Mouse (Mus musculus): ENCODE results near the gene Kctd21. TPM values are rescaled to one million over a fixed set of nuclear protein-coding genes. Genes with fewer than 3 reads are reported as not detected.

Gene Kctd21
- polyA plus RNA-seq, 1 experiment from 2014 or later, result 5.3 TPM

DNA sequence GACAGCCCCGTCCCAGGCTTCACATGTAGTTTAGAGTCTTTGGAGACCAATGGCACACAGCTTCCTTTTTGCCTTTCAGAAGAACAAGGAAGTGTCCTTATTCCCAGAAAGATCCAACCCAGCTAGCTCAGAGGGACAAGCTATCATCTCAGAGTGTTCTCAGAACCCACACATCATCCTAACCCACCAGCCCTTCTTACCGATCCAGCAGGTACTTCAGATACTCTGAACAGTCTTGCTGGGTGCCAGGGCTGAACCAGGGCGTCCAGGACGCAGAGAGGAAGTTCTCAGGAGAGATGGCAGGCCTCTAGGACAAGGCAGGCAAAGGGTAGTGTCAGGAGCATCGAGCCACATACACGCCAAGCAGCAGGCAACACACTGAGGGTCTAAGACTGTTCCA, 19.3 kb upstream of the Kctd21 start:
- peaks cover 10% of the 10 kb centered on the region for H3K36me3 ChIP-seq (ENCODE audit: control insufficient read depth, insufficient read depth, low read length)
- WGBS, result 89% methylated on average over 6 of the region's 6 CpGs
- no peak for ATAC-seq (ENCODE audit: insufficient read depth, low FRiP score)
- H3K4me2 ChIP-seq (ENCODE audit: low read depth, low read length), result no peak overlapping the region
- H3K4me1 ChIP-seq (ENCODE audit: control insufficient read depth, insufficient read depth, low read length), result no peaks in the 10 kb centered on the region
- H3K27me3 ChIP-seq (ENCODE audit: control insufficient read depth, insufficient read depth, low read length), result no peaks in the 10 kb centered on the region
- H3K9ac ChIP-seq (ENCODE audit: low read length), result no peak overlapping the region
- H3K4me3 ChIP-seq (replicated peaks; ENCODE audit: low read length), result no peak overlapping the region
- no peaks in the 10 kb centered on the region for H3K9me3 ChIP-seq (replicated peaks; ENCODE audit: control insufficient read depth, low read length)
- H3K27ac ChIP-seq (ENCODE audit: low read length), result no peak overlapping the region

DNA sequence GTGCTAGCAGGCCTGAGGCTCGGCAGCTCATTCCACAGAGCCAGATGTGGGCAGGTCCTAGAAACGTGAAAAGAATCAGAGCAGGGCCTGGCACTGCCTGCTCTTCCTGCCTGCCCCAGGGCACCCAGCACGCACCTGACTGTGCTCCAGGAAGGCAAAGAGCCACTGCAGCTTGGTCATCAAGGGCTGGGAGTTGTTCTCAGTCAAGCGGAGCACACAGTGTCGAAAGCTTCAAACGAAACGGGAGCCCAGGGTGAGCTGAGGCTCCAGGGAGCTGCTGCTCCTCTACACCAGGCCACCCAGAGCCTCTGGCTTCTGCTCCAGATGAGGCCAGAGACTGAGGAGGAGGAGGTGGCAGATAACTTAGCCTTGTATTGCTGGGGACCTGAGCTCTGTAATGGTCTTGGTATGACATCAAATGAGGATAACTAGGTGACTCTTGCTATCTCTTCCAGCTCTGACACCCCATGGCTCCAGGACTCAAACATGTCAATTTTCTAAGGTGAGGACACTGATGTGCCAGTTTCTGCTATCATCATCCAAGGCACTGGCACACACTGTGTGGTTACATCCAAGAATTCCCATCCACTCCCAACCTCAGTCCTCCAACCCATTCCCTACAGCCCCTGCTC, 18.6 kb upstream of the Kctd21 start:
- ATAC-seq (ENCODE audit: insufficient read depth, low FRiP score), result no peak
- Histone ChIP-seq H3K4me3 (replicated peaks; ENCODE audit: low read length) (no peak overlapping the region), H3K27ac (ENCODE audit: low read length) (no peak overlapping the region), H3K9me3 (replicated peaks; ENCODE audit: control insufficient read depth, low read length) (no peaks in the 10 kb centered on the region), H3K27me3 (ENCODE audit: control insufficient read depth, insufficient read depth, low read length) (no peaks in the 10 kb centered on the region), H3K9ac (ENCODE audit: low read length) (no peak overlapping the region), H3K4me1 (ENCODE audit: control insufficient read depth, insufficient read depth, low read length) (no peaks in the 10 kb centered on the region), H3K36me3 (ENCODE audit: control insufficient read depth, insufficient read depth, low read length) (peaks cover 6% of the 10 kb centered on the region), H3K4me2 (ENCODE audit: low read depth, low read length) (no peak overlapping the region)
- 83% methylated on average over 7 of the region's 7 CpGs for WGBS

DNA sequence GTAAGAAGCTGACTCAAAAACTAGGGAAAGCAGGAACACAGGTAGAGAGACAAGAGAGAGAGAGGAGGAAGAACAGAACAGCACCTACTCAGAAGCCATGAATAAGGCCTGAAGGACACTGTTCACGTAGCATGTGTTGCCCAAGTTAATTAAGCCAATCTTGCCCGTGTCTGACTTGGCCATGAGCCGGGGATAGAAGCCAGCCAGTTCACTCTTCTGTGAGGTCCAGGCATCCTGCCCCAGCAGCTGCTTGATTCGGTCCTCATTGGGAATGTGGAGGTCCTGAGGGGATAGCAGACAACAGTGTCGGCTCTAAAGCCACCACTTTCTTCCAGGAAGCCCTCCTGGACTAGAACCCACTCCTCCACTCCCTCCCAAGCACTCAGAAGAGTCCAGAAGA, 17.5 kb upstream of the Kctd21 start:
- no peaks in the 10 kb centered on the region for H3K27me3 ChIP-seq (ENCODE audit: control insufficient read depth, insufficient read depth, low read length)
- H3K4me1 ChIP-seq (ENCODE audit: control insufficient read depth, insufficient read depth, low read length), result no peaks in the 10 kb centered on the region
- WGBS, result 87% methylated on average over 5 of the region's 5 CpGs
- H3K36me3 ChIP-seq (ENCODE audit: control insufficient read depth, insufficient read depth, low read length), result no peaks in the 10 kb centered on the region
- ATAC-seq (ENCODE audit: insufficient read depth, low FRiP score), result no peak
- H3K27ac ChIP-seq (ENCODE audit: low read length), result no peak overlapping the region
- H3K9ac ChIP-seq (ENCODE audit: low read length), result no peak overlapping the region
- no peak overlapping the region for H3K4me3 ChIP-seq (replicated peaks; ENCODE audit: low read length)
- no peak overlapping the region for H3K4me2 ChIP-seq (ENCODE audit: low read depth, low read length)
- H3K9me3 ChIP-seq (replicated peaks; ENCODE audit: control insufficient read depth, low read length), result no peaks in the 10 kb centered on the region

DNA sequence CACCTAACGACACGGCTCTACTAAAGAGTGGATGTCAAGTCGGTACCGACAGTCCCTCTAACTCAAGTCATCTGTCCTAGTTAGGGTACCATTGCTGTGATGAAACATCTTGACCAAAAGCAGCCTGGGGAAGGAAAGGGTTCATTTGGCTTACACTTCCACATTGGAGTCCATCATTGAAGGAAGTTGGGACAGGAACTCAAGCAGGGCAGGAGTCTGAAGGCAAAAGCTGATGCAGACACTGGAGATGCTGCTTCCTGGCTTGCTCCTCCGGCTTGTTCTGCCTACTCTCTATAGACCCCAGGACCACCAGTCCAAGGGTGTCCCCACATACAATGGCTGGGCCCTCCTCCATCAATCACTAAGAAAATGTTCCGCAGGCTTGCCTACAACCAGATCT, 16.5 kb upstream of the Kctd21 start:
- Histone ChIP-seq H3K9me3 (replicated peaks; ENCODE audit: control insufficient read depth, low read length) (no peaks in the 10 kb centered on the region), H3K4me2 (ENCODE audit: low read depth, low read length) (no peak overlapping the region), H3K27ac (ENCODE audit: low read length) (no peak overlapping the region), H3K27me3 (ENCODE audit: control insufficient read depth, insufficient read depth, low read length) (no peaks in the 10 kb centered on the region), H3K36me3 (ENCODE audit: control insufficient read depth, insufficient read depth, low read length) (no peaks in the 10 kb centered on the region), H3K4me1 (ENCODE audit: control insufficient read depth, insufficient read depth, low read length) (no peaks in the 10 kb centered on the region), H3K9ac (ENCODE audit: low read length) (no peak overlapping the region), H3K4me3 (replicated peaks; ENCODE audit: low read length) (no peak overlapping the region)
- no peak for ATAC-seq (ENCODE audit: insufficient read depth, low FRiP score)
- WGBS, result 89% methylated on average over 6 of the region's 6 CpGs

DNA sequence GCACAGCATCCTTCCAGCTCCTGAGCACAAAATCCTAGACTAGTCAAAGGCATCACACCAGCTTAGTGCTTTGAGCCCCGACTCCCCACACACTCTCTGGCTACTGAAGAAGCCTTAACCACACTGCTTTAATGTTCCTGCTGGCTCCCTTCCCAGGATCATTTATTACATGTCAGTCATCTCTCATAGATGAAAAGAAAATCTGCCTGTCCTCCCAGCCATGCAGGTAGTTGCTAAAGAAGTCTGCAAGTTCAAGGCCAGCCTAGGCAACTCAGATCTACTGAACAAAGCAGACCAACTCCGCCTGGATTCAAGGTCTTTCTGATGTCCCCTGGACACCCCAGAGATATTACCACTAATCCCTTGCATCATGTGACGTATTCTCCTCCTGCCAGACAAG, 14.4 kb upstream of the Kctd21 start:
- no peak overlapping the region for H3K4me2 ChIP-seq (ENCODE audit: low read depth, low read length)
- no peaks in the 10 kb centered on the region for H3K4me1 ChIP-seq (ENCODE audit: control insufficient read depth, insufficient read depth, low read length)
- H3K27ac ChIP-seq (ENCODE audit: low read length), result no peak overlapping the region
- no peak overlapping the region for H3K4me3 ChIP-seq (replicated peaks; ENCODE audit: low read length)
- H3K36me3 ChIP-seq (ENCODE audit: control insufficient read depth, insufficient read depth, low read length), result no peaks in the 10 kb centered on the region
- no peaks in the 10 kb centered on the region for H3K9me3 ChIP-seq (replicated peaks; ENCODE audit: control insufficient read depth, low read length)
- H3K27me3 ChIP-seq (ENCODE audit: control insufficient read depth, insufficient read depth, low read length), result no peaks in the 10 kb centered on the region
- no peak overlapping the region for H3K9ac ChIP-seq (ENCODE audit: low read length)
- no peak for ATAC-seq (ENCODE audit: insufficient read depth, low FRiP score)
- 69% methylated on average over 3 of the region's 3 CpGs for WGBS

DNA sequence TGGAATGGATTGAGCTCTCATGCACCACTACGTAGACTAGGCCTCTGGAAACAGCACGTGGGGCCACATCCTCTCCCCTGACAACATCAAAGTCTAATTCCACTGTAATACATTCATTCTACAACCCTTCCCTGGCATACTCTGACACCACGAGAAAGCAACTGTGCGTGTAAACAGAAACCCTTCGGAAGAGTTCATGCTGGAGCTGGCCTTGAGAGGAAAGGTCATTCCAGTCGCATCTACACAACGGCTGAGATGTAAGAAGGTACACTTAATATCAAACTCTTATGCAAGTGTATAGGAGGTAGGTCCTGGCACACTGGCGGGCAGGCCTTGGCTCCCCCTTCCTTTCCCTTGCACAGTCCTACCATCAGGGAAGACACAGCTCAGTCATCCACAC, 7.8 kb upstream of the Kctd21 start:
- peaks cover 27% of the 10 kb centered on the region for H3K27me3 ChIP-seq (ENCODE audit: control insufficient read depth, insufficient read depth, low read length)
- H3K9me3 ChIP-seq (replicated peaks; ENCODE audit: control insufficient read depth, low read length), result no peaks in the 10 kb centered on the region
- WGBS, result 88% methylated on average over 8 of the region's 8 CpGs
- no peak overlapping the region for H3K9ac ChIP-seq (ENCODE audit: low read length)
- no peaks in the 10 kb centered on the region for H3K36me3 ChIP-seq (ENCODE audit: control insufficient read depth, insufficient read depth, low read length)
- no peak for ATAC-seq (ENCODE audit: insufficient read depth, low FRiP score)
- no peak overlapping the region for H3K4me3 ChIP-seq (replicated peaks; ENCODE audit: low read length)
- peaks cover 6% of the 10 kb centered on the region; the same call in 1 of the 2 replicates for H3K4me1 ChIP-seq (ENCODE audit: control insufficient read depth, insufficient read depth, low read length)
- no peak overlapping the region for H3K27ac ChIP-seq (ENCODE audit: low read length)
- H3K4me2 ChIP-seq (ENCODE audit: low read depth, low read length), result no peak overlapping the region

DNA sequence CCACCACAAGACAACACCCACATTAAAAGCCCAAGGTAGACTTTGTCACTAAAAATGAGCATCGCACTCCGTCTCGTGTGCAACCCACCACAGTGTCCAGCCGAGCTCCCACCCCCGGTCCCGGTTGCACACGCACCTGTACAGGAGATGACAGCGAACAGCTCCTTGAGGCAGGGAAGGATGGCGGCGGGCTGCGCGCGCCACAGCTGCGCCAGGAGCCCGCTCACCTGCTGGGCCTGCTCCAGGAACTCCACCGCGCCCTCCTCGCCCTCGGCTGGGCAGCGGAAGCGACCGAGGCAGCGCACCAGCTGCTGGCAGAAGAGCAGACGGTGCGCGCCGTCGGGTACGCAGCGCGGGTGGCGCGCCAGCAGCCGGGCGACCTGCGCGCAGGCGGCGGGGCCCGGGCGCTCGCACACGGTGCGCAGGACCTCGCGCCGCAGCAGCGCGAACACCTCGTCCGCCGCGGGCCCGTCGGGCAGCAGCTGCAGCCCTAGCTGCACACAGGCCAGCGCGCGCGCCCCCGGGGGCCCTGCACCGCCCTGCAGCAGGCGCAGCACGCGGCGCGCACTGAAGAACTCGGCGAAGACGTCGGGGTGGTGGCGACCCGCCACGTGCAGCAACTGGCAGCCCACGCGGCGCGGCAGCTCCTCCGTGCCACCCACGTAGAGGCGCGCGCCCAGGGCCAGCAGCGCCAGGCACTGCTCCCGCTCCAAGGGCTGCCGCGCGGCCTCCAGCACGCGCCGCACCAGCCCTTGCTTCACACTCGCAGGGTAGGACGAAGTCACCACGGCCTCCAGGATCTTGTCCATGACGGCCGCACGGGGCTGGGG, 6.8 kb upstream of the Kctd21 start:
- Histone ChIP-seq H3K27me3 (ENCODE audit: control insufficient read depth, insufficient read depth, low read length) (peaks cover 27% of the 10 kb centered on the region), H3K36me3 (ENCODE audit: control insufficient read depth, insufficient read depth, low read length) (no peaks in the 10 kb centered on the region), H3K9me3 (replicated peaks; ENCODE audit: control insufficient read depth, low read length) (no peaks in the 10 kb centered on the region), H3K27ac (ENCODE audit: low read length) (no peak overlapping the region), H3K4me1 (ENCODE audit: control insufficient read depth, insufficient read depth, low read length) (peaks cover 6% of the 10 kb centered on the region; the same call in 1 of the 2 replicates), H3K4me3 (replicated peaks; ENCODE audit: low read length) (peak overlapping the region; percentile 35), H3K4me2 (ENCODE audit: low read depth, low read length) (peak overlapping the region; percentile 56), H3K9ac (ENCODE audit: low read length) (no peak overlapping the region; the same call in 1 of the 2 replicates)
- ATAC-seq (ENCODE audit: insufficient read depth, low FRiP score), result 0 out of 2 replicates have a peak, but pooled peaks have one; percentile 19
- 14% methylated on average over 94 of the region's 96 CpGs for WGBS

DNA sequence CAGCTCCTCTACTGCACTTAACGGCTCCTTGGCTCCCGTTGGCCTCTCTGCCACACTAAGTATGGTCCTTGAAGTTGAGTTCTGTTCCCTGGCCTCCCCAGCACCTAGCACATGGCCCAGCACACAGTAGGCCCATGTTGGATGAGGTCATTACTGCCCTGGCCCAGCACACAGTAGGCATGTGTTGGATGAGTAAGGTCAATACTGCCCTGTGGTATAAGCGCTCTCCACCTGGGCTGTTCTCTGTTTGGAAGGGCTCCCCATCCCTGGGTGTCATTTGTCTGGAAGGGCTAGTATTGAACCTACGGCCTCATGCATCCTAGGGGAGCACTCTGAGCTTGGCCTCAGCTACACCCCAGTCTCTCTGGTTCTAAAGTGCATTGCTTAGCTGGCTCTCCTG, 4.8 kb upstream of the Kctd21 start:
- no peaks in the 10 kb centered on the region for H3K9me3 ChIP-seq (replicated peaks; ENCODE audit: control insufficient read depth, low read length)
- WGBS, result 91% methylated on average over 4 of the region's 4 CpGs
- no peak overlapping the region for H3K4me3 ChIP-seq (replicated peaks; ENCODE audit: low read length)
- no peak overlapping the region for H3K27ac ChIP-seq (ENCODE audit: low read length)
- no peaks in the 10 kb centered on the region for H3K36me3 ChIP-seq (ENCODE audit: control insufficient read depth, insufficient read depth, low read length)
- peaks cover 6% of the 10 kb centered on the region; the same call in 1 of the 2 replicates for H3K4me1 ChIP-seq (ENCODE audit: control insufficient read depth, insufficient read depth, low read length)
- H3K9ac ChIP-seq (ENCODE audit: low read length), result no peak overlapping the region
- ATAC-seq (ENCODE audit: insufficient read depth, low FRiP score), result no peak
- H3K4me2 ChIP-seq (ENCODE audit: low read depth, low read length), result no peak overlapping the region
- peaks cover 27% of the 10 kb centered on the region for H3K27me3 ChIP-seq (ENCODE audit: control insufficient read depth, insufficient read depth, low read length)

DNA sequence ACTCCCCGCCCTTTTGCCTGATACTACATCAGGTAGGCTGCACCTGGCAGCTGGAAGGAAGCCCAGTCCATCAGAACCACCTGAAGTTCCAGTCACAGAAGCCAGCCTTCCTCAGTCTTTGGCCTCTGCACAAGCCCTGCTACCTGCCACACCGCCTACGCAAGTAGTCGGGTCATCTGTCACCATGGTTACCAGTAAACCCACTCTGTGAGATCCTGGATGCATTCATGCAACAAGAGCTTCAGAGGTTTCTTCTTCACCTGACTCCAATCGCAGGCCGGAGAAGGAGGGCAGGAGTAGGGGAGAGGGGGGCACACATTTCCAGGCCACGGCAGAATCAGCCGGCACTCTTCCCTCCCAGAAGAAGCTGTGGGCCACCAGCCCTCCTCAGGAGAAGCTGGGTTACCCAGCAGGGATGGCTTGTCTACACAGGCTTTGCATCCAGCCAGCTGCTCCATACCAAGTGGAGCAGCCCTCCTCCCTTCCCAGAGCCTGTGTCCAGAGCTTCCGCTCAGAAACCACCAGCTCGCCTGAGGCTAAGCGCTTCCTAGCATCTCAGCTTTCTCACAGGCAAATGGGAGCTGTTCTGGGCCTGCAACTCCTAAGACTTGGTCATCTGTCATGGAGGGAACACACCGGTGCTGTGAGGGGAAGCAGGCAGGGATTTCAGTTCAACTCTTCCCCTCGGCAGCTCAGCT, 3.1 kb upstream of the Kctd21 start:
- 68% methylated on average over 13 of the region's 13 CpGs for WGBS
- peaks cover 15% of the 10 kb centered on the region for H3K4me1 ChIP-seq (ENCODE audit: control insufficient read depth, insufficient read depth, low read length)
- no peak overlapping the region; the same call in 1 of the 2 replicates for H3K9ac ChIP-seq (ENCODE audit: low read length)
- H3K4me3 ChIP-seq (replicated peaks; ENCODE audit: low read length), result no peak overlapping the region
- peaks cover 27% of the 10 kb centered on the region for H3K27me3 ChIP-seq (ENCODE audit: control insufficient read depth, insufficient read depth, low read length)
- H3K27ac ChIP-seq (ENCODE audit: low read length), result no peak overlapping the region
- ATAC-seq (ENCODE audit: insufficient read depth, low FRiP score), result no peak
- H3K36me3 ChIP-seq (ENCODE audit: control insufficient read depth, insufficient read depth, low read length), result no peaks in the 10 kb centered on the region
- H3K4me2 ChIP-seq (ENCODE audit: low read depth, low read length), result no peak overlapping the region
- H3K9me3 ChIP-seq (replicated peaks; ENCODE audit: control insufficient read depth, low read length), result no peaks in the 10 kb centered on the region
